Mouse (Mus musculus) left cerebral cortex, postnatal 10 days (tissue): ENCODE results near the gene Tmed8. TPM values are rescaled to one million over a fixed set of nuclear protein-coding genes. Genes with fewer than 3 reads are reported as not detected.
"Not testable (repeated sequence)": the region's sequence is repeated elsewhere in the genome, so short reads cannot be mapped to it uniquely, and the experiment has no call there.

Source experiments
- DNase-seq, 2 experiments: peaks; one replicate each; pipeline ENCODE4 v3.0.0; 2021 to 2022; ENCODE audit warnings: low spot score in 2 of 2, mixed read lengths in 1 of 2; ENCODE audit errors: extremely low spot score in 1 of 2
- intact Hi-C: fragments of 180-260 bp; cut with DNase I; formaldehyde crosslinking; loops from one replicate; pipeline ENCODE4 v1.15.1; 2025
- total RNA-seq, 2 experiments: library from RNA; stranded (reverse); gene quantifications; 2 replicates each; pipeline ENCODE4 v1.2.3; 2021

The Tmed8 gene
- 10 to 100 TPM; 27.5 to 29.9 TPM for total RNA-seq

DNA sequence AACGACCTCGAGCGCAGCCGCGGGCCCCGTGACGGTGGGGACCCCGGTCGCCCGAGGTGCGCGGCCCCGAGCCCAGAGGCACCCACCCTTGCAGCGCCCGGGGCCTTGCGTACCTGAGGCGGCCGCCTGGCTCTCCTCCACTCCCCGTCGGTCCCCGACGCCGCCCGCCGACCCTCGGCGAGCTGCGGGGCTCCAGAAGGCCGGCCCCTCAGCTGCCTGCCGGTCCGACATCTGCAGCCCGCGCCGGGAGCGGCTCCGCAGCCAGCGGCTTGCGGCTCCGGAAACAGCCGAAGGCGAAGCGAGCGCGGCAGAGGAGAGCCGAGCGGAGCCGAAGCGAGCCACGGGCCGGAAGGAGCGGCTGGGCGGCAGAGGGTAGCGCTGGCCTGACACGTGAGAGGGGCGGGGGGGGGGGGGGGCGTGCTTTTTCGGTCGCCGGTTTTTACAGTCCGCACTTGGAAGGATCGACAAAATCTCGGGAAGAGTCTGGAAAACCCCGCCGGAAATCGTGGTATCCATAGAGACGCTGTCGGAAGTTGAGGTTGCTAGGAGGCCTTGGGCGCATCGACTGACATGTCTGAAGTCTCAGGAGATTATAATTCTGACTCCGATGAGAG lies at the start of gene Tmed8:
Gene Tmed8 (minus strand): TSS at position 482 of the 614 bp plus-strand sequence.
- DNase-seq = peak; percentile 81 to 91
- intact Hi-C loops = no loop called here

GRCm38 (mm10) chr12:87238632-87239031 lies 38.4 kb upstream of the Tmed8 start, which contains the start of gene Noxred1:
Gene Noxred1, minus strand, starts transcription at chr12:87238732.
- intact Hi-C loops = no loop called here
- DNase-seq = no peak

- no peak for DNase-seq
- intact Hi-C loops = no loop called here
Measured at GRCm38 (mm10) chr12:87236882-87237483, 36.7 kb upstream of the Tmed8 start.

DNA sequence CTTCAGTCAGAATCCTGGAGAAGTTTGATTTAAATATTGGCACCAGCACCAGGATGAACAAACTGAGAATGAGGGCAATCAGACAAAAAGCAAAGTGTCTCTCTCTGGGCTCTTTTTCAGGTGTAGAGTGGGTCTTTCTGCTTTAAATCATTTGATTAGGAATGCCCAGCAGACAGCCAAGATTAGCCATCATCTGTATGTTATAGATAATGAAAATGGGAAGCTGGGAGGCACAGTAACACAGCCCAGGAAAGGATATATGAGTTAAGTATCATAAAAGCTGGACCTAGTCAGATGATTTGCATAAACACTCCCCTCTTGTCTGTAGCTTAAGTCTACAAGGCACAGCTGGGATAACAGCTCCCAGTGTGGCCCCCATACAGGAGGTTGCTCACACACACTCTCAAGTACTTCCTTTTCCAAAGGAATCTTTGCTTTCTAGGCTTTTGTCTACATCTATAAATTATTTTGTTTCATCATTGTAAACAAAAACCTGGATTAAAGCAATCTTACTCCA lies 30.2 kb upstream of the Tmed8 start:
- intact Hi-C loops = no loop called here
- no peak for DNase-seq

DNA sequence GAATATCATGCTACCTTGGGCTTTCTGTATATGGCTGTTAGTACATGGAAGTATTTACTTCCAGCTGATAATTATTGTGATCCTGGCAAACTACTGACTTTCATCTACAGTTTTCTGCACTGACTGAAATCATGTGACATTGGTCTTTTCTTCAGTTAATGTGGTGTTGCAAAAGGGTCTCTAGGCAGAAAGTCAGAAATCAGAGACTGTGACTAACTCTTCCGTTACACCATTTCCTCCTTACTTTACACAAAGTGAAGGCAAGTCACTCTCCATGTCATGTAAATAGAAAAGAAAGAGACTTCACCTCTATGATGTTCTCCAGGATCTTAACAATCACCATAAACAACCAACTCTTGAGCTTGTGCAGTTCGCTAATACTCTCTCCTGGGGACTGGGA lies 29.4 kb upstream of the Tmed8 start:
- DNase-seq = no peak
- intact Hi-C loops = no loop called here

DNA sequence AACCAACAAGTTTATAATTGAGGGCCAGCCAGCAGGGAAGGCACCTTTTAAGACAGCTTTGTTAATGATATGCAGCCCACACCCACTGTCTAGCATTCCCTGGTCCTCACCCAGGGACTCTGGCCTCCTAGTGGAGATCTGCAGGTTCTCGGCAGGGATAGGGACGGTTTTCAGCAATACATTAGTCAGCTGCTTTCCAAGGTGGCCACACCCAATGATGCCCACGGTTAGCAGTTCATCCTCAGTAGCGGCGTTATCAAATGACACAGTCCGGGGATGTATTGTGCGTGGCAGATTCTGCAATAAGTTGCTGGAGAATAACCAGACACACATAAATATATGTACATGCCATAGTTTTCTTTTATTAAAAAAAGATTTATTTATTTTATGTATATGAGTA lies 26.5 kb upstream of the Tmed8 start:
- no peak for DNase-seq
- intact Hi-C loops = no loop called here

DNA sequence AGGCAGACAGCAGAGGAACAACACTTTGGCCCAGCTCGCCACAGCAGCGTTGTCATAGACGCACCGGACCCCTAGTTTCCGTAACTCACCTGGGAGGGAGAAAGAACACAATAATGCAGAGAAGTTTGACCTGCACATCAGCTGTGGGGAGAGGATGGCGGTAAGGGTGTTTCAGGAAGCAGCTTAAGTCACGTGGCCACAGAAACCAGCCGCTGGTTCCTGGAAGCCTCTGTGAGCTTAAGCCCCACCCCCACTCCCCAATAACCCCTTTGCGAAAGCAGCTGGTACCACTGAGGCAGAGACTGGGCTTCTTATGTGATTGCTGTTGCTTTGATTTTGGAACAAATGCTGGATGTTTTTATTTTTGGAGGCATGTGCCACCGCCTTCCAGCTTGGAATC lies 24.7 kb upstream of the Tmed8 start:
- DNase-seq = no peak
- intact Hi-C loops = no loop called here

DNA sequence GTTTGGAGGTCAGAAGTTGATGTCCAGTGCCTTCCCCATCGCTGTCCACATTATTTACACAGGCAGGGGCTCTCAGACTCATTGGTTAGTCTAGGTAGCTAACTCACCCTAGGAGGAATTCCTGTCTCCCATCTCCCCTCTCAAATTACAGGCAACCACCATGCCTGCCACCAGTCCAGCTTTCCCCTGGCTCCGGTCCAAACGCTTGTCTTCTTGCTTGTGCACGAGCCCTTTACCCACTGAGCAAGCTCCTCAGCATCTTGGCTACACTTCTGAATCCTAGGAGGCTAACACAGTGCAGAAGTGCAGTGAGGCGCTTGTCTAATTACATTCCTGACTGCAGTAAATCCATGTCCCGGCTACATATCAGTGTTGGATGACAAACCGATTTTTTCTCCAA lies 19.1 kb upstream of the Tmed8 start:
- DNase-seq = peak in 1 of 2 experiments; percentile 47
- intact Hi-C loops = no loop called here

GRCm38 (mm10) chr12:87217596-87217995 lies 17.3 kb upstream of the Tmed8 start:
- DNase-seq = no peak
- intact Hi-C loops = no loop called here

DNA sequence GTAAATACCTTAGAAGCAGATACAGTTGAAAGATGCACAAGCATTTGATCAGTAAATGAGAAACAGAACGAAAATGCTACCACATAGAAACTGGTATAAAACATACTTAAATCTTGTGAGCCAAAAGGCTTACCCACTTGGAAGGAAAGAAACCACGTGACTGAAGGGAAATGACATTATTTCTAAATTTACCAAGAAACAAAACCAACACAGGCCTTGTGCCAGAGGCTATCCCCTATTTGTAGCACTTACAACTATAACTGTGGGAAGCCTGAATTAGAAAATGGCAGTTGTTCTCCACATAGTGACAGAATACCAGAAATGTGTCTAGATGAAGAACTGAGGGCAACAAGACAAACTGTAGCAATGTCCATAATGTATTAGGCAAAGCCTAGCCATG lies 15.8 kb upstream of the Tmed8 start:
- no peak for DNase-seq
- intact Hi-C loops = no loop called here

- no peak for DNase-seq
- intact Hi-C loops = no loop called here
Measured at GRCm38 (mm10) chr12:87212844-87213606, 12.8 kb upstream of the Tmed8 start.

DNA sequence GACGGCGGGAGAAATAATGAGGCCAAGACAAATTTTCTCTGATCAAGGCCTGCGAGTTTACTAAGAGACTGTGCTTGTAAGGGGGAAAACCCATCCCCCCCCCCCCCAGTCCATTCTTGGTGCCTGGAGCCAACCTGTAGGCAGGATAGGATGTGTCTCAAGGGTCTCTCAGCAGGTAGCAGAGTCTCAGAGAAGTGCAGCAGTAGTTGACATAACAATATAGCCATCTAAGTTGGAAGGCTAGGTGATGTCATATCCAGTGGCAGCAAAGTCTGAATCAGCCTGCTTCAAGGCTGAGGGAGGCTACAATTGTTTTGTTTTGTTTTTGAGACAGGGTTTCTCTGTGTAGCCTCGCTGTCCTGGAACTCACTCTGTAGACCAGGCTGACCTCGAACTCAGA lies 5.5 kb upstream of the Tmed8 start:
- intact Hi-C loops = not testable (repeated sequence)

DNA sequence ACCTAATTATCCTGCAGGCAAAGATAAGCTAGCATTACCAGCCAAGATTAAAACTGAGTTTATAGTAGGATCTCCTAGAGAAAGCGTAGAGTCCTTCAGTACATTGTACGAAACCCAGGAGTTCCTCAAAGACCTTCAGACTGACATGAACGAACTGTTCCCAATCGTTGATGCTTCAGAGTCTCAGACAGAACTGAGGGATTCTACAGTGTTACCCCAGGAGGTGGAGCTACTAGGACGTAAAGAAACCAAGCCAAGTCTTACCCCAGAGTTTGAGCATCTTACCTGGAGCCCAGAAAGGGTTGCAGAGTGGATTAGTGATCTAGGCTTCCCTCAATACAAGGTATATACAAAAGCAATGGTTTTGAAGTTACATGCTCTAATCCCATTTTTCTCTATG lies 1.4 kb upstream of the Tmed8 start:
- no peak for DNase-seq
- intact Hi-C loops = no loop called here

More for the DNA sequence above, 5.5 kb upstream of the Tmed8 start:
- DNase-seq = not testable (repeated sequence)

DNA sequence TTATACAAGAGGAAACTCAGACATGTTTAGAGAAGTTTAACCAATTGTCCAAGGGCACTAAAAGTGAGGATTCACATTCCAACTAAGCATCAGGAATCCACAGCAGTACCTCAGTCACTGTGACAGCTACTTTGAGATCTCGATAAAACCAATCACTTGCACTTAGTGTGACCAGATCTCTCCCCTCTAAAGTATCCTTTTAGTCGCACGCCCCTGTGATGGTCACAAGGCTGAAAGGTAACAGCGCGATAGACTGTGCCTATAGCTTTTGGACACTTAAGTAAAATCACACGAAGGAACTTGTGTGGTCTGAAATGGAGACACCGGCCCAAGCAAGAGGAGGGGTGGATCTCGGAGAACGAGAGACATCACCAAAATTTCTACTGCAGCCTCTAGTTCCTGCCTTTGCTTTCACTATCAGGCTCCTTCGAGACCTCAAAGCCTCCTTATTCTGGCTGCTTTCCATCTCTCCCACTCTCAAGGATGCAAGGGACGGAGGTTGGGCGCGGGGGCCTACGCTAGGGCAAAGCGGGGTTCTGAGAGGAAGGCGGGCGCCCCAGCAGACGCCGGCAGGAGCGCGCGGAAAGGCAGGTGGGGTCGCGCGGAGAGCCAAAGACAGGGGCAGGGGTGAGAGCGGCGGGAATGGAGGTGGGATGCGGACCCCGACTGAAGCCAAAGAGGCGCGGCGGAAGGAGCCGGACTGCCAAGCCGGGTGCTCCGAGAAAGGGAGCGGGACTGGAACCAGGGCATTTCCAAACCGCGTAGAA lies 865 bp downstream of the Tmed8 start, which contains the start of gene Samd15:
Gene Samd15 (plus strand): TSS at position 518 of the 767 bp plus-strand sequence.
- intact Hi-C loops = no loop called here
- DNase-seq = peak; percentile 13 to 70

GRCm38 (mm10) chr12:87198792-87199191 lies 1.5 kb downstream of the Tmed8 start:
- intact Hi-C loops = no loop called here
- no peak for DNase-seq

DNA sequence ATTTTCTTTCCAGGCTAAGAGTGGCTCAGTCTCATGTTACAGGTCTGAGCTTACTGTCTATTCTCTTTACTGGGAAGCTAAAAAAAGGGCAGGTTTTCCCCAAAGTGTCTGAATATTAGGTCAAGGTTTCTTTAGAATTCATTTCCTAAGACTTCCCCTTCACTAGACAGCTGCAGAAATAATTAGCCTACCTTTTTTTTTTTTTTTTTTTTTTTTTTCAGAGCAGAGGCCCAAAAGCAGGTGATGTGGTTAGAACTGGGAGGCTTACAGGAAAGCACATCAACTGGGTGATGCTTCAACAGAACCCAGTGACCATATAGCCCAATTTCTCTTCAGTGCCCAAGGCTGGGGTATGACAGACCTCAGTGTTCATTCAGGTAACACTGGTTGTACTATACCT lies 3.9 kb downstream of the Tmed8 start:
- no peak for DNase-seq
- intact Hi-C loops = no loop called here

- intact Hi-C loops = no loop called here
- DNase-seq = no peak
Measured at GRCm38 (mm10) chr12:87195069-87195468, 5.2 kb downstream of the Tmed8 start.

- intact Hi-C loops = no loop called here
- DNase-seq = no peak
Measured at GRCm38 (mm10) chr12:87193008-87193407, 7.2 kb downstream of the Tmed8 start.

- intact Hi-C loops = no loop called here
- DNase-seq = no peak
Measured at GRCm38 (mm10) chr12:87177631-87178030, 22.6 kb downstream of the Tmed8 start.
